Mouse (Mus musculus) ES-Bruce4 (cell line): ENCODE results near the gene Elf2.

ENCODE experiments used
- CTCF ChIP-seq: IDR thresholded peaks from one replicate; pipeline ENCODE4 v1.8.1; 2011; ENCODE audit warnings: low read depth, low read length
- EP300 ChIP-seq: IDR thresholded peaks from 2 replicates; pipeline ENCODE4 v1.6.1; 2011; ENCODE audit warnings: low read depth, low read length; ENCODE audit not compliant: insufficient read depth
- POLR2A ChIP-seq: IDR thresholded peaks from one replicate; pipeline ENCODE4 v1.8.1; 2011; ENCODE audit warnings: low read length; ENCODE audit not compliant: insufficient read depth

DNA sequence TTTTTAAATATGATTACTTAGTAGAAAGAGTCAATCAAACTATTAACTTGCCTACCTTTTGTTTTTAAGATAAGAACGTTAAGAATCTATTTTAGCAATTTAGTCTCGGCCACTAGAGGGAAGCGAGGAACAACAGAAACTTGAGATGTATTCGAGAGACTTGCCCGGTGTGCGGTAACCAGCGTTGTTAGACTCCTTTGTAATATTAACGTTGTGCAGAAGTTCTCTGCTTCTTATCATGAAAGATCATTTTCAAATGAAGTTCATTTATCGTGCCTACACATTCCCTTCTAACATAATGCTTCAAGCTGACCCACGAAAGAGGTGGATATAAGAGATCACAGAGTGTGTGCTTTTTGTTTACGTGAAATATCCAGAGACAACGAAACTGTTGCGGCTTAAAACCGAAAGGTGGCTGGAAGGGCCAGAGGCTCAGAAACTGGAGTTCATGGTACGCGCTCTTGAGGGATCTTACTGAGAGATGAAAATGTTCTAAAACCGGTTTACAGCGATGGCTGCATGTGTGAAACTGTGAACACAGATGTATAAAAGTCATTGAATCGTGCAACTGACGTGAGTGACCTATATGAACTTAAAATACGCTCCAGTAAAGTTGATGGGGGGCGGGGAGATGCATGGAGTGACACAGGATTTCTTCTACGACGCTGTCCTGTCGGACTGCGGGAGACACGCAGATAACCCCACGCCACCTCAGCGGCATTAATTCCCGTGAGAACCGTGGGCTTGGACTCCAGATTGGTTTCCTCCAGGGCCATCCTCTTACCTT, 37.6 kb upstream of the Elf2 start:
- no peak for TF ChIP-seq CTCF
- TF ChIP-seq POLR2A, result no peak
- TF ChIP-seq EP300, result no peak
